In genomic region chr2:139356280-139357010, GRCm38 (mm10) we compare ENCODE assay signal across 12 mouse cellular contexts.
"Had no signal": no experiment of that assay in that cellular context is flagged by ENCODE, and none has a peak within 500 bp of the region (broad histone marks: within the 10 kb centered on the region; RNA-seq: fewer than 3 reads in every experiment).

No protein-coding gene starts in this region.

- H3K9ac ChIP-seq: kidney, embryonic 15.5 days; limb, embryonic 12.5 days; liver, embryonic 14.5 days; midbrain, embryonic 13.5 days had no signal

- H3K36me3 ChIP-seq: kidney, embryonic 15.5 days; limb, embryonic 12.5 days; midbrain, embryonic 13.5 days had no signal

- H3K4me3 ChIP-seq: kidney, embryonic 15.5 days; left cerebral cortex, adult 2 months; limb, embryonic 12.5 days; midbrain, embryonic 13.5 days had no signal

- ATAC-seq: midbrain, embryonic 13.5 days had no signal

- H3K27ac ChIP-seq: kidney, embryonic 15.5 days; left cerebral cortex, adult 2 months; limb, embryonic 12.5 days; liver, embryonic 14.5 days; midbrain, embryonic 13.5 days had no signal

- H3K4me1 ChIP-seq: kidney, embryonic 15.5 days; limb, embryonic 12.5 days; midbrain, embryonic 13.5 days had no signal

- H3K9me3 ChIP-seq: kidney, embryonic 15.5 days; limb, embryonic 12.5 days; midbrain, embryonic 13.5 days had no signal

- H3K4me2 ChIP-seq: kidney, embryonic 15.5 days; limb, embryonic 12.5 days; midbrain, embryonic 13.5 days had no signal

- DNase-seq: kidney, postnatal 14 days; lung, adult 18-20 months; lung, postnatal 36 days; right cerebral cortex, adult 18-20 months; right cerebral cortex, postnatal 25 days; thymus, adult 2 months; thymus, postnatal 36 days had no signal

- H3K27me3 ChIP-seq: kidney, embryonic 15.5 days; limb, embryonic 12.5 days; midbrain, embryonic 13.5 days had no signal
